Mouse (Mus musculus): ENCODE measurements around the gene Lrwd1. TPM values are rescaled to one million over a fixed set of nuclear protein-coding genes. Genes with fewer than 3 reads are reported as not detected.
A peak's percentile ranks its signal among the peaks of the same experiment; 100 is the strongest.

Lrwd1 gene
- total and polyA plus RNA-seq, 3 experiments = 98.2 to 133 TPM; not detected in 1

DNA sequence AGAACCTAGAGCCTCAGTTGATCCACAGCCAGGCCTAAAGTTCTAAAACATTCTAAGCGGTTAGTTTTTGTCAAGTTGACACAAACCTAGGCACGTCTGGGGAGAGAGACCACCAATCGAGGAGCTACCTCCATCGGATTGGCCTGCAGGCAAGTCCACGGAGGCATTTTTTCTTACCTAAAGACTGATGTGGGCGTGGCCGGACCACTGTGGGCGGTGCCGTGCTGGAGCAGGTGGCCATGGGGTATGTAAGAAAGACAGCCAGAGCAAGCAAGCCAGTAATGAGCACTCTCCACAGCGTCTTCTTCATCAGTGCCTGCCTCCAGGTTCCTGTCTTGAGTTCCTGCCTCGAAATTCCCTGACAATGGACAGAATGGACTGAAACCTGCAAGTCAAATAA, 62.3 kb downstream of the Lrwd1 start:
- Histone ChIP-seq H3K27me3 (ENCODE audit: control insufficient read depth in 1 of 2, insufficient read depth in 2 of 2, low read length in 2 of 2) (no peaks in the 10 kb centered on the region), H3K4me3 (ENCODE audit: control insufficient read depth in 1 of 2, insufficient read depth in 1 of 2, low read depth in 2 of 2, low read length in 2 of 2) (no peak overlapping the region), H3K36me3 (ENCODE audit: control insufficient read depth in 1 of 2, insufficient read depth in 2 of 2, low read length in 2 of 2) (peaks cover 0 to 6% of the 10 kb centered on the region in 2 experiments; a peak in 2 of 4 replicates), H3K9me3 (replicated peaks; ENCODE audit: insufficient read depth, low read length) (no peaks in the 10 kb centered on the region), H3K27ac (ENCODE audit: control insufficient read depth, low read depth, low read length) (no peak overlapping the region), H3K79me2 (ENCODE audit: control insufficient read depth, insufficient read depth, low read length, poor library complexity) (no peaks in the 10 kb centered on the region), H3K9ac (ENCODE audit: control insufficient read depth, low read depth, low read length, poor library complexity, severe bottlenecking) (no peak overlapping the region), H3K4me1 (ENCODE audit: control insufficient read depth in 1 of 2, insufficient read depth in 2 of 2, low read length in 2 of 2) (peaks cover 5 to 14% of the 10 kb centered on the region in 2 experiments)
- no peak for DNase-seq (ENCODE audit: low read depth, low spot score)
- TF ChIP-seq BHLHE40 (IDR thresholded peaks at IDR 0.05; ENCODE audit: borderline replicate concordance, low read depth, low read length) = no peak
- no peak for TF ChIP-seq MAX (IDR thresholded peaks at IDR 0.05; ENCODE audit: low read length)
- no peak for TF ChIP-seq TCF12 (IDR thresholded peaks at IDR 0.05; ENCODE audit: low read depth, low read length)
- no peak for TF ChIP-seq CTCF (IDR thresholded peaks at IDR 0.05 in 2 of 3, conservative IDR thresholded peaks at IDR 0.05 in 1 of 3; ENCODE audit: control insufficient read depth in 1 of 3, insufficient read depth in 1 of 3, low read depth in 2 of 3, low read length in 3 of 3, poor library complexity in 1 of 3, severe bottlenecking in 1 of 3)
- no peak for TF ChIP-seq CHD2 (IDR thresholded peaks at IDR 0.05; ENCODE audit: low read length)
- no peak for TF ChIP-seq ZMIZ1 (IDR thresholded peaks at IDR 0.05; ENCODE audit: low read depth, low read length)
- no peak for TF ChIP-seq SIN3A (IDR thresholded peaks at IDR 0.05; ENCODE audit: low read length)
- TF ChIP-seq POLR2AphosphoS2 (IDR thresholded peaks at IDR 0.05; ENCODE audit: low read length) = no peak
- TF ChIP-seq GATA1 (IDR thresholded peaks at IDR 0.05; ENCODE audit: low read depth, low read length) = no peak
- TF ChIP-seq USF1 (IDR thresholded peaks at IDR 0.05; ENCODE audit: low read depth, low read length) = no peak
- TF ChIP-seq UBTF (IDR thresholded peaks at IDR 0.05; ENCODE audit: borderline replicate concordance, insufficient read depth, low read depth, low read length) = no peak
- no peak for TF ChIP-seq MEF2A (IDR thresholded peaks at IDR 0.05; ENCODE audit: extremely low read depth, insufficient replicate concordance, low read depth, low read length, poor library complexity, severe bottlenecking)
- TF ChIP-seq CHD1 (IDR thresholded peaks at IDR 0.05; ENCODE audit: low read depth, low read length) = no peak
- no peak for TF ChIP-seq POLR2AphosphoS5 (IDR thresholded peaks at IDR 0.05; ENCODE audit: borderline replicate concordance, low read depth, low read length)
- TF ChIP-seq MAFK (IDR thresholded peaks at IDR 0.05; ENCODE audit: borderline replicate concordance, low read depth, low read length) = no peak
- no peak for TF ChIP-seq MAZ (IDR thresholded peaks at IDR 0.05; ENCODE audit: low read depth, low read length)
- TF ChIP-seq E2F4 (IDR thresholded peaks at IDR 0.05; ENCODE audit: borderline replicate concordance, low read depth, low read length) = no peak
- TF ChIP-seq ETS1 (IDR thresholded peaks at IDR 0.05; ENCODE audit: low read depth, low read length) = no peak

DNA sequence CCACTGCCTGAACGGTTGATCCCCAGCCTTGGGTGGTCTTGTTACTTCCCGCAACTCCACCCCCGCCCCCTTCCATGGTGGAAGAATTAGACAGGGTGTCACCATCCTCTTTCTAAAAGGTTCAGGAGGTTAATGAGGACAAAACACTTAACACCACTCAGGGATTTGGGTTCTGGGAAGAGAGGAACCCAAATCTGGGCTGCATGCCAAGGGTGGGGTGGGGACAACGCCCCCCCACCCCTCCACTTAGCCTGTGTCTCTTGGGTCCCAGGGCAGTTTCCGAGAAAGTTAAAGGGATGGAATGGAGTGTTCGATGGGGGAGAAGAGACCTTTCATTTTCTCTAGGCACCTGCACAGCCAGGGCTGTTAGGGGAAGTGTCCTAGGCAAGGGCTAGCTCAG, 62.8 kb downstream of the Lrwd1 start:
- no peaks in the 10 kb centered on the region for H3K27me3 ChIP-seq (ENCODE audit: control insufficient read depth in 1 of 2, insufficient read depth in 2 of 2, low read length in 2 of 2)
- H3K4me1 ChIP-seq (ENCODE audit: control insufficient read depth in 1 of 2, insufficient read depth in 2 of 2, low read length in 2 of 2) = peaks cover 5 to 10% of the 10 kb centered on the region in 2 experiments
- no peak for DNase-seq (ENCODE audit: low read depth, low spot score)
- no peak overlapping the region for H3K9ac ChIP-seq (ENCODE audit: control insufficient read depth, low read depth, low read length, poor library complexity, severe bottlenecking)
- H3K4me3 ChIP-seq (ENCODE audit: control insufficient read depth in 1 of 2, insufficient read depth in 1 of 2, low read depth in 2 of 2, low read length in 2 of 2) = no peak overlapping the region
- no peaks in the 10 kb centered on the region for H3K9me3 ChIP-seq (replicated peaks; ENCODE audit: insufficient read depth, low read length)
- H3K27ac ChIP-seq (ENCODE audit: control insufficient read depth, low read depth, low read length) = no peak overlapping the region
- H3K36me3 ChIP-seq (ENCODE audit: control insufficient read depth in 1 of 2, insufficient read depth in 2 of 2, low read length in 2 of 2) = peaks cover 0 to 5% of the 10 kb centered on the region in 2 experiments; a peak in 2 of 4 replicates
- H3K79me2 ChIP-seq (ENCODE audit: control insufficient read depth, insufficient read depth, low read length, poor library complexity) = no peaks in the 10 kb centered on the region
- TF ChIP-seq E2F4 (IDR thresholded peaks at IDR 0.05; ENCODE audit: borderline replicate concordance, low read depth, low read length) = no peak
- peak in 1 of 2 experiments; percentile 7; a peak in 1 of 4 replicates for TF ChIP-seq EP300 (IDR thresholded peaks at IDR 0.05; ENCODE audit: low read depth in 1 of 2, low read length in 2 of 2)
- no peak for TF ChIP-seq CTCF (IDR thresholded peaks at IDR 0.05 in 2 of 3, conservative IDR thresholded peaks at IDR 0.05 in 1 of 3; ENCODE audit: control insufficient read depth in 1 of 3, insufficient read depth in 1 of 3, low read depth in 2 of 3, low read length in 3 of 3, poor library complexity in 1 of 3, severe bottlenecking in 1 of 3)

Other genes starting within 250 kb of the Lrwd1 start
- gene Hspb1, start 248.2 kb downstream of the Lrwd1 start, total RNA-seq (2012; rRNA removed) = not detected in 2 replicates
- gene Hspb1, start 248.2 kb downstream of the Lrwd1 start, polyA plus RNA-seq (2012; ENCODE audit: insufficient read depth in 1 of 2, insufficient read length in 2 of 2, low read depth in 1 of 2, low replicate concordance in 2 of 2, missing spikeins in 1 of 2) = not detected
- gene Ywhag, start 201.5 kb downstream of the Lrwd1 start, total RNA-seq (2012; rRNA removed) = 109 and 116 TPM in 2 replicates
- 100 to 1,000 TPM; 268 to 295 TPM for gene Ywhag, start 201.5 kb downstream of the Lrwd1 start, polyA plus RNA-seq (2012; ENCODE audit: insufficient read depth in 1 of 2, insufficient read length in 2 of 2, low read depth in 1 of 2, low replicate concordance in 2 of 2, missing spikeins in 1 of 2)
- 0.95 and 1.1 TPM in 2 replicates for gene Ssc4d, start 161.5 kb downstream of the Lrwd1 start, total RNA-seq (2012; rRNA removed)
- gene Ssc4d, start 161.5 kb downstream of the Lrwd1 start, polyA plus RNA-seq (2012; ENCODE audit: insufficient read depth in 1 of 2, insufficient read length in 2 of 2, low read depth in 1 of 2, low replicate concordance in 2 of 2, missing spikeins in 1 of 2) = 1 to 10 TPM in 1 of 2 experiments, not detected in 1; 2.1 TPM
- gene Zp3, start 156.0 kb downstream of the Lrwd1 start, total RNA-seq (2012; rRNA removed) = not detected in 2 replicates
- not detected for gene Zp3, start 156.0 kb downstream of the Lrwd1 start, polyA plus RNA-seq (2012; ENCODE audit: insufficient read depth in 1 of 2, insufficient read length in 2 of 2, low read depth in 1 of 2, low replicate concordance in 2 of 2, missing spikeins in 1 of 2)
- gene Dtx2, start 141.3 kb downstream of the Lrwd1 start, total RNA-seq (2012; rRNA removed) = 11.4 and 11.9 TPM in 2 replicates
- 10 to 100 TPM in 1 of 2 experiments, not detected in 1; 17.2 TPM for gene Dtx2, start 141.3 kb downstream of the Lrwd1 start, polyA plus RNA-seq (2012; ENCODE audit: insufficient read depth in 1 of 2, insufficient read length in 2 of 2, low read depth in 1 of 2, low replicate concordance in 2 of 2, missing spikeins in 1 of 2)
- not detected in 2 replicates for gene Upk3b, start 97.6 kb downstream of the Lrwd1 start, total RNA-seq (2012; rRNA removed)
- gene Upk3b, start 97.6 kb downstream of the Lrwd1 start, polyA plus RNA-seq (2012; ENCODE audit: insufficient read depth in 1 of 2, insufficient read length in 2 of 2, low read depth in 1 of 2, low replicate concordance in 2 of 2, missing spikeins in 1 of 2) = not detected
- gene Upk3bl, start 81.6 kb downstream of the Lrwd1 start, total RNA-seq (2012; rRNA removed) = not detected in 2 replicates
- not detected for gene Upk3bl, start 81.6 kb downstream of the Lrwd1 start, polyA plus RNA-seq (2012; ENCODE audit: insufficient read depth in 1 of 2, insufficient read length in 2 of 2, low read depth in 1 of 2, low replicate concordance in 2 of 2, missing spikeins in 1 of 2)
- 1.4 and 1.6 TPM in 2 replicates for gene Rasa4, start 52.2 kb downstream of the Lrwd1 start, total RNA-seq (2012; rRNA removed)
- gene Rasa4, start 52.2 kb downstream of the Lrwd1 start, polyA plus RNA-seq (2012; ENCODE audit: insufficient read depth in 1 of 2, insufficient read length in 2 of 2, low read depth in 1 of 2, low replicate concordance in 2 of 2, missing spikeins in 1 of 2) = 1 to 10 TPM in 1 of 2 experiments, not detected in 1; 2.5 TPM
- gene Polr2j, start 19.4 kb downstream of the Lrwd1 start, total RNA-seq (2012; rRNA removed) = 316 and 318 TPM in 2 replicates
- 100 to 1,000 TPM in 1 of 2 experiments, not detected in 1; 269 TPM for gene Polr2j, start 19.4 kb downstream of the Lrwd1 start, polyA plus RNA-seq (2012; ENCODE audit: insufficient read depth in 1 of 2, insufficient read length in 2 of 2, low read depth in 1 of 2, low replicate concordance in 2 of 2, missing spikeins in 1 of 2)
- gene Alkbh4, start 72 bp upstream of the Lrwd1 start, total RNA-seq (2012; rRNA removed) = 17.1 and 23.2 TPM in 2 replicates
- gene Alkbh4, start 72 bp upstream of the Lrwd1 start, polyA plus RNA-seq (2012; ENCODE audit: insufficient read depth in 1 of 2, insufficient read length in 2 of 2, low read depth in 1 of 2, low replicate concordance in 2 of 2, missing spikeins in 1 of 2) = 10 to 100 TPM in 1 of 2 experiments, not detected in 1; 24.2 TPM
- 26.6 and 33.6 TPM in 2 replicates for gene Orai2, start 34.6 kb upstream of the Lrwd1 start, total RNA-seq (2012; rRNA removed)
- gene Orai2, start 34.6 kb upstream of the Lrwd1 start, polyA plus RNA-seq (2012; ENCODE audit: insufficient read depth in 1 of 2, insufficient read length in 2 of 2, low read depth in 1 of 2, low replicate concordance in 2 of 2, missing spikeins in 1 of 2) = 10 to 100 TPM in 1 of 2 experiments, not detected in 1; 35.7 TPM
- 55.1 and 55.6 TPM in 2 replicates for gene Prkrip1, start 62.9 kb upstream of the Lrwd1 start, total RNA-seq (2012; rRNA removed)
- gene Prkrip1, start 62.9 kb upstream of the Lrwd1 start, polyA plus RNA-seq (2012; ENCODE audit: insufficient read depth in 1 of 2, insufficient read length in 2 of 2, low read depth in 1 of 2, low replicate concordance in 2 of 2, missing spikeins in 1 of 2) = 10 to 100 TPM in 1 of 2 experiments, not detected in 1; 84.1 TPM
- gene Sh2b2, start 110.5 kb upstream of the Lrwd1 start, total RNA-seq (2012; rRNA removed) = not detected in 2 replicates
- under 1 TPM in 1 of 2 experiments, not detected in 1; 0.07 TPM for gene Sh2b2, start 110.5 kb upstream of the Lrwd1 start, polyA plus RNA-seq (2012; ENCODE audit: insufficient read depth in 1 of 2, insufficient read length in 2 of 2, low read depth in 1 of 2, low replicate concordance in 2 of 2, missing spikeins in 1 of 2)